Mouse (Mus musculus) liver, postnatal 0 days (tissue): ENCODE data around the gene Tigar.

Experiments used
- CTCF ChIP-seq: sonication (generic); IDR thresholded peaks from 2 replicates; pipeline ENCODE4 v1.5.1; 2016; ENCODE audit warnings: antibody characterized with exemption, low read depth
- EP300 ChIP-seq: IDR thresholded peaks from 2 replicates; pipeline ENCODE4 v1.6.1; 2016; ENCODE audit warnings: antibody characterized with exemption, low read depth, mild to moderate bottlenecking

- TF ChIP-seq CTCF (no peak), EP300 (no peak)
Measured at GRCm38 (mm10) chr6:127109402-127109930, at the start of gene Tigar.
